Mouse (Mus musculus) midbrain, embryonic 16.5 days (tissue): ENCODE data around the gene Olfr24. TPM values are rescaled to one million over a fixed set of nuclear protein-coding genes. Genes with fewer than 3 reads are reported as not detected.

Source experiments
- ATAC-seq: fragments of 200-750 bp; cut with Nextera tagmentation; 2 replicates; pipeline ENCODE4 v1.8.0; 2017; ENCODE audit warnings: moderate TSS enrichment
- H3K27ac ChIP-seq: fragments of 300-500 bp; sonication (generic); 2 replicates; pipeline ENCODE4 v1.5.1; 2014; ENCODE audit warnings: mild to moderate bottlenecking, low read length, mixed read lengths
- H3K27me3 ChIP-seq: fragments of 300-500 bp; sonication (generic); 2 replicates; pipeline ENCODE4 v1.6.1; 2014; ENCODE audit warnings: low read depth, low read length, mixed read lengths; ENCODE audit not compliant: control insufficient read depth, insufficient read depth
- H3K36me3 ChIP-seq: fragments of 300-500 bp; sonication (generic); 2 replicates; pipeline ENCODE4 v1.6.1; 2014; ENCODE audit warnings: mild to moderate bottlenecking, low read length, moderate library complexity, mixed read lengths; ENCODE audit not compliant: control insufficient read depth, insufficient read depth
- H3K4me1 ChIP-seq: fragments of 300-500 bp; sonication (generic); 2 replicates; pipeline ENCODE4 v1.6.1; 2014; ENCODE audit warnings: mild to moderate bottlenecking, low read length, mixed read lengths; ENCODE audit not compliant: control insufficient read depth, insufficient read depth
- H3K4me2 ChIP-seq: fragments of 300-500 bp; sonication (generic); 2 replicates; pipeline ENCODE4 v1.6.1; 2014; ENCODE audit warnings: mild to moderate bottlenecking, low read length, mixed read lengths
- H3K4me3 ChIP-seq: fragments of 300-500 bp; sonication (generic); 2 replicates; pipeline ENCODE4 v1.5.1; 2014; ENCODE audit warnings: low read depth, mild to moderate bottlenecking, low read length, moderate library complexity, mixed read lengths
- H3K9ac ChIP-seq: fragments of 300-500 bp; sonication (generic); 2 replicates; pipeline ENCODE4 v1.6.1; 2014; ENCODE audit warnings: low read depth, low read length, mixed read lengths
- H3K9me3 ChIP-seq: fragments of 300-500 bp; sonication (generic); replicated peaks from 2 replicates; pipeline ENCODE4 v1.6.1; 2014; ENCODE audit warnings: mild to moderate bottlenecking, low read length, mixed read lengths; ENCODE audit not compliant: control insufficient read depth, poor library complexity, severe bottlenecking
- WGBS: fragments of 180-500 bp; shearing (Covaris S2); extraction: QIAGEN DNeasy Blood & Tissue Kit; methylation state at CpG from one replicate; pipeline ENCODE4 v1.1.7; 2014; 5-methylcytosine and 5-hydroxymethylcytosine counted together
- polyA plus RNA-seq: library from polyadenylated mRNA; unstranded; fragments of >200 nt; fragmentation: Nextera tagmentation; extraction: Ambion mirVana; gene quantifications from 2 replicates; pipeline ENCODE4 v1.2.1, GENCODE M21; 2015

Gene Olfr24
- polyA plus RNA-seq, 1 experiment from 2014 or later, result not detected

DNA sequence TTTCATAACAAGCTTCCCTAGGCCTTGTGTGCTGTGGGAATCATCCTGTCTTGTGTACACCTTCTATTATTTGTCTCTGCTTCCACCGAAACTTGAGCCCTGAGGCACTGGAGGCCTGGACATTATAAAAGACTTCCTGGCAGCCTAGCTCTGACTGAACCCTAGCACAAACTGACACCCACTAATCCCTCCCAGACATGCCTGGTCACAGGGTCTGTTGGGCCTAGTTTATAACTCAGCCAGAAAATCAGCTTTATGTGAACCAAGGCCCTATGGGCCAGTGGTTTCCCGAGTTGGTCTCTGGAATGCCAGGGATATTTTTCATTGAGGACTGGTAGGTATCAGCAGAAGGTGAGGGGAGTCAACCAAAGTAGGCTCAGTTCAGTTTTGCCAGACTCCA, 42.8 kb downstream of the Olfr24 start:
- Histone ChIP-seq H3K9ac (no peak overlapping the region), H3K36me3 (no peaks in the 10 kb centered on the region), H3K27me3 (no peaks in the 10 kb centered on the region), H3K9me3 (no peaks in the 10 kb centered on the region), H3K4me3 (no peak overlapping the region), H3K4me2 (no peak overlapping the region), H3K4me1 (peaks cover 3% of the 10 kb centered on the region; the same call in 1 of the 2 replicates), H3K27ac (no peak overlapping the region)
- 0 out of 2 replicates have a peak, but pooled peaks have one; percentile 28 for ATAC-seq
- WGBS, result 19% methylated on average over 2 of the region's 2 CpGs

DNA sequence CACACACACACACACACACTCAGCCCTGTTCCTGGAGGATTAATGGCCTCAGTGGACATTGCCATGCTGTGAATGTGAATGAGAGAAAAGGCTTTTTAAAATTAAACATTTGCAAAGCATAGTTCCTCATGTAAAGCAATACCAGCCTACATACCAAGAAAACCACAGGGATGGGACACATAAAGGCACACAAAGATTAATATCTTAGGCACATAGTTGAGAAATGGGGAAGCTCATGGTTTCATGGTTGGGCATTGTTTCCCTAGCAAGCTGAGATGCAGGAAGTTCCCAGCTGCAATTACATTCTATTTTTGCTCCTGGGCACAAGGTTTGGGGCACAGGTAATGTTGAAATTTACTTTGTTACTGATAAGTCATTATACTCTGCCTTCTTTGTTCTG, 58.2 kb downstream of the Olfr24 start:
- Histone ChIP-seq H3K36me3 (no peaks in the 10 kb centered on the region), H3K4me1 (no peaks in the 10 kb centered on the region), H3K27ac (no peak overlapping the region), H3K9ac (no peak overlapping the region), H3K27me3 (no peaks in the 10 kb centered on the region), H3K4me2 (no peak overlapping the region), H3K9me3 (no peaks in the 10 kb centered on the region), H3K4me3 (no peak overlapping the region)
- no peak for ATAC-seq

Other genes starting within 250 kb of the Olfr24 start
- gene Muc16, start 89.5 kb downstream of the Olfr24 start, polyA plus RNA-seq, result not detected in 2 replicates
- not detected in 2 replicates for gene Olfr828, start 55.5 kb upstream of the Olfr24 start, polyA plus RNA-seq
- gene Olfr829, start 90.9 kb upstream of the Olfr24 start, polyA plus RNA-seq, result not detected in 2 replicates
- not detected in 2 replicates for gene Olfr830, start 110.7 kb upstream of the Olfr24 start, polyA plus RNA-seq
- not detected in 2 replicates for gene Olfr832, start 173.1 kb upstream of the Olfr24 start, polyA plus RNA-seq
- gene Olfr834, start 224.0 kb upstream of the Olfr24 start, polyA plus RNA-seq, result not detected in 2 replicates